Mouse (Mus musculus) neutrophil, adult 5-6 weeks (primary cell): ENCODE measurements around the gene Syt6. TPM values are rescaled to one million over a fixed set of nuclear protein-coding genes. Genes with fewer than 3 reads are reported as not detected.

Source experiments
- ATAC-seq: fragments of 151-379, 151-347 bp; 2 replicates; pipeline ENCODE4 v1.8.0; 2017; ENCODE audit warnings: mild to moderate bottlenecking, moderate TSS enrichment; ENCODE audit not compliant: insufficient number of reproducible peaks, poor library complexity, low FRiP score, severe bottlenecking; ENCODE audit errors: extremely low read depth
- total RNA-seq: library from RNA; stranded (forward); fragments of 200-1000 nt; gene quantifications from 2 replicates; pipeline ENCODE4 v1.2.3, GENCODE M21; 2017

Syt6 gene
- 0.12 and 0.47 TPM in 2 replicates for total RNA-seq

- ATAC-seq = no peak
Measured at GRCm38 (mm10) chr3:103575156-103575892, at the start of gene Syt6. Gene Syt6 (plus strand): TSS chr3:103575231.

- ATAC-seq = no peak
Measured at GRCm38 (mm10) chr3:103526201-103526704, 48.8 kb upstream of the Syt6 start.

GRCm38 (mm10) chr3:103526864-103527263 lies 48.2 kb upstream of the Syt6 start:
- no peak for ATAC-seq

GRCm38 (mm10) chr3:103534036-103534435 lies 41.0 kb upstream of the Syt6 start:
- no peak for ATAC-seq

- no peak for ATAC-seq
Measured at GRCm38 (mm10) chr3:103535207-103535606, 39.8 kb upstream of the Syt6 start.

- ATAC-seq = no peak
Measured at GRCm38 (mm10) chr3:103539148-103539547, 35.9 kb upstream of the Syt6 start.

GRCm38 (mm10) chr3:103546166-103546565 lies 28.9 kb upstream of the Syt6 start:
- ATAC-seq = no peak

GRCm38 (mm10) chr3:103546626-103547025 lies 28.4 kb upstream of the Syt6 start:
- no peak for ATAC-seq

GRCm38 (mm10) chr3:103550236-103550635 lies 24.8 kb upstream of the Syt6 start:
- ATAC-seq = no peak

- ATAC-seq = no peak
Measured at GRCm38 (mm10) chr3:103567226-103567625, 7.8 kb upstream of the Syt6 start.

GRCm38 (mm10) chr3:103572526-103572925 lies 2.5 kb upstream of the Syt6 start:
- no peak for ATAC-seq

GRCm38 (mm10) chr3:103573106-103573790 lies 1.8 kb upstream of the Syt6 start:
- ATAC-seq = no peak

GRCm38 (mm10) chr3:103573791-103574166 lies 1.3 kb upstream of the Syt6 start:
- no peak for ATAC-seq

GRCm38 (mm10) chr3:103574566-103575155 lies 370 bp upstream of the Syt6 start:
- no peak for ATAC-seq

- ATAC-seq = no peak
Measured at GRCm38 (mm10) chr3:103575893-103576641, 1.0 kb downstream of the Syt6 start.

- ATAC-seq = no peak
Measured at GRCm38 (mm10) chr3:103587136-103587535, 12.1 kb downstream of the Syt6 start.

- ATAC-seq = no peak
Measured at GRCm38 (mm10) chr3:103587672-103588071, 12.6 kb downstream of the Syt6 start.

GRCm38 (mm10) chr3:103589636-103590035 lies 14.6 kb downstream of the Syt6 start:
- no peak for ATAC-seq

GRCm38 (mm10) chr3:103592636-103593035 lies 17.6 kb downstream of the Syt6 start:
- no peak for ATAC-seq
